Mouse (Mus musculus): ENCODE data around the gene Efs. TPM values are rescaled to one million over a fixed set of nuclear protein-coding genes. Genes with fewer than 3 reads are reported as not detected.
"Not testable (repeated sequence)": the region's sequence is repeated elsewhere in the genome, so short reads cannot be mapped to it uniquely, and the experiment has no call there.

Efs gene
- polyA plus RNA-seq, 1 experiment from 2014 or later, result 15.6 TPM

DNA sequence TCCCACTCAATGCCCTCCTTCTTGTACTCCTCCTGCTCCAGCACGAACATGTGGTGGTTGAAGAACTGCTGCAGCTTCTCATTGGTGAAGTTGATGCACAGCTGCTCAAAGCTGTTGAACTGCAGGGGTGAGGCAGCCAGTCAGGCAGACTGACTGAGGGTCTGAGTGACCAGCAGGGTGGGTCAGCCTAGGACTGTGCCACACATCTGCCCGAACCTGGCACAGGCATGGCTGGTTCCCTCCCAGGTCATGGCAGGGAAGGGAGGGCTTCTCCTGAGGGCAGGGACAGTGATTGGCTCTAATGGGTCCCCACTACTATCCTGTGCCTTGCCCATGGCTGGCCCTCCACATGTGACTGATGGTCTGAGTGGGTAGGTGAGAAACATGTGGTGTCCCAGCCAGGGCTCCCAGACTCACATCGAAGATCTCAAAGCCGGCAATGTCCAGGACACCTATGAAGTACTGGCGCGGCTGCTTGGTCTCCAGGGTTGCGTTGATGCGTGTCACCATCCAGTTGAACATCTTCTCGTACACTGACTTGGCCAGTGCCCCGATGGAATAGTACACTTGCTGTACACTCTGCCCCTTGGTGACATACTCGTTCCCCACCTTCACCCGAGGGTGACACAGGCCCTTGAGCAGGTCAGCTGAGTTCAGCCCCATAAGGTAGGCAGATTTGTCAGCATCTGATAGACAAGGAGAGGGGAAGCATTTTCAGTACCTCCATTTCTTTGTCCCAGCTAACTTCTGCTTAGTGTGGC, 34.1 kb upstream of the Efs start:
- not testable (repeated sequence) for H3K27me3 ChIP-seq; H3K36me3 ChIP-seq; H3K4me3 ChIP-seq; H3K27ac ChIP-seq; H3K4me1 ChIP-seq (replicated peaks); H3K9ac ChIP-seq; ATAC-seq (ENCODE audit: low FRiP score); H3K4me2 ChIP-seq; H3K9me3 ChIP-seq
- 93% methylated on average over 12 of the region's 12 CpGs for WGBS

DNA sequence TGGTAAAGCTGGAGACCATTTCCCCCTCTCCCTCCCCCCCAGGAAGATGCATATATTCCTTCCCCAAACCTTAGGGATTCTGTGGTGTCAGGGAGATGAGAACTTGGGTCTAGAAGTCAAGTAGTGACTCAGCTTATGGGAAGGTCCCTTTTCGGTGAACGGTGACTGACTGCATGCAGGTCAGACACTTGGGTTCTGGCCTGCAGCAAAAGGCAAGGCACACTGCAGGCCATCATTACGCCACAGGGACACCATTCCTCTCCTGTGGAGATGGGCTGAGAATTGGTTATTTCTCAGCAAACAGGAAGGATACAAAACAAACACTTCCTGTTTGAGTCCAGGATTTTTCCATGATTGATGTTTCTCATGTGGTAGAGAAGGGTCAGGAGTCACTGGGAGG, 33.3 kb upstream of the Efs start:
- no peaks in the 10 kb centered on the region for H3K27me3 ChIP-seq
- H3K4me3 ChIP-seq, result no peak overlapping the region

DNA sequence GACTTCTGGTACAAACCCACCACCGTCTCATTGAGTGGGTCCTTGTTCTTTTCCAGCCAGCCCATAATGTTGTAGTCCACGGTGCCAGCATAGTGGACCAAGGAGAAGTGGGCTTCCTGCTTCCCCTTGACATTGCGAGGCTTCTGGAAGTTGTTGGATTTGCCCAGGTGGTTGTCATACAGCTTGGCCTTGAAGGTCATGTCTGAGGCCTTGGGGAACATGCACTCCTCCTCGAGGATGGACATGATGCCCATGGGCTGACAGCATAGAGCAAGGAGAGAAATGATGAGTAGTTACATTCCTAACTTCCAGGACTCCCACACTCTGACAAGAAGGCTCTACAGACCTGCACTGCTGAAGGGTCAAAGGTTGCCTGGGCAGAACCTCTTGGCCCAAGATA, 32.6 kb upstream of the Efs start:
- 82% methylated on average over 4 of the region's 4 CpGs for WGBS
- H3K27me3 ChIP-seq, result no peaks in the 10 kb centered on the region
- H3K4me2 ChIP-seq, result no peak overlapping the region
- no peak overlapping the region for H3K9ac ChIP-seq
- no peak for ATAC-seq (ENCODE audit: low FRiP score)
- H3K27ac ChIP-seq, result no peak overlapping the region
- H3K9me3 ChIP-seq, result no peaks in the 10 kb centered on the region
- H3K36me3 ChIP-seq, result no peaks in the 10 kb centered on the region
- H3K4me3 ChIP-seq, result no peak overlapping the region
- H3K4me1 ChIP-seq (replicated peaks), result no peaks in the 10 kb centered on the region

More for the DNA sequence above, 33.3 kb upstream of the Efs start:
- WGBS, result 87% methylated on average over 3 of the region's 3 CpGs
- no peak overlapping the region for H3K9ac ChIP-seq
- H3K4me1 ChIP-seq (replicated peaks), result no peaks in the 10 kb centered on the region
- no peaks in the 10 kb centered on the region for H3K9me3 ChIP-seq
- no peak for ATAC-seq (ENCODE audit: low FRiP score)
- no peak overlapping the region for H3K27ac ChIP-seq
- no peak overlapping the region for H3K4me2 ChIP-seq
- H3K36me3 ChIP-seq, result no peaks in the 10 kb centered on the region

DNA sequence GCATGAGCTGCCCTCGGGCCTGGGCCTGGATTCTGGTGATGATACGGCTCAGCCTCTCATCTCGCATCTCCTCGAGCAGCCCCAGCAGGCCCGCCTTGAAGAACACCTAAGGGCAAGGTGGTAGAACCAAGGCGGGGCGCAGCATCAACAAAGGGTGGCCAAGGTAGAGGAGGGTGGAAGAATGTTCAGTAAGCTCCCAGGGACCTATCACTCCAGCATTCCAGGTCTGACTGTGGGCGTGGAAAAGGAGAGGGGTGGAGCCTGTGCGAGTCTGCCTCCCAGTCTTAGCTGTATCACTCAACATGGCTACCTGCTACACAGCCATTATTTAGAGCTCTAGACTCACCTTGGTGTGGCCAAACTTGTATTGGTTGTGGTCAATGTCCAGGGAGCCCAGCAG, 30.6 kb upstream of the Efs start:
- Histone ChIP-seq H3K36me3 (no peaks in the 10 kb centered on the region), H3K4me2 (no peak overlapping the region), H3K9ac (no peak overlapping the region), H3K27ac (no peak overlapping the region), H3K4me3 (no peak overlapping the region), H3K9me3 (no peaks in the 10 kb centered on the region), H3K4me1 (replicated peaks) (no peaks in the 10 kb centered on the region), H3K27me3 (no peaks in the 10 kb centered on the region)
- ATAC-seq (ENCODE audit: low FRiP score), result no peak
- 91% methylated on average over 9 of the region's 9 CpGs for WGBS

DNA sequence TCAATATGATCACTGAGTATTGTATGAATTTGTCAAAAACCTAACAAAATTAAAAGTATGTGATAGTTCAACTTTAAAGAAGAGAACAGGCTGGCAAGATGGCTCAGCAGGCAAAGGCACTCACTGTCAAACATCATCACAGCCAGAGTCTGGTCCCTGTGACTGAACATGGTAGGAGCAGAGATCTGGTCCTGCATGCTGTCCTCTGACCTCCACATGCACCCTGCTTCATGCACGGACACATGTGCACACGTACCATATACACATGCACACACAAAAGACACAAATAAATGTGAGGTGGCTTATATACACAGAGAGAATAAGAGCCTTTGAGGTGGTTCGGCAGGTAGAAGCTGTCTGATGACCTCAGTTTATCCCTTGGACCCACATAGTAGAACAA, 29.6 kb upstream of the Efs start:
- H3K36me3 ChIP-seq, result no peaks in the 10 kb centered on the region
- H3K4me2 ChIP-seq, result no peak overlapping the region
- no peaks in the 10 kb centered on the region for H3K27me3 ChIP-seq
- 96% methylated on average over 3 of the region's 3 CpGs for WGBS
- no peak for ATAC-seq (ENCODE audit: low FRiP score)
- no peaks in the 10 kb centered on the region for H3K9me3 ChIP-seq
- no peaks in the 10 kb centered on the region for H3K4me1 ChIP-seq (replicated peaks)
- H3K4me3 ChIP-seq, result no peak overlapping the region
- H3K27ac ChIP-seq, result no peak overlapping the region
- H3K9ac ChIP-seq, result no peak overlapping the region

DNA sequence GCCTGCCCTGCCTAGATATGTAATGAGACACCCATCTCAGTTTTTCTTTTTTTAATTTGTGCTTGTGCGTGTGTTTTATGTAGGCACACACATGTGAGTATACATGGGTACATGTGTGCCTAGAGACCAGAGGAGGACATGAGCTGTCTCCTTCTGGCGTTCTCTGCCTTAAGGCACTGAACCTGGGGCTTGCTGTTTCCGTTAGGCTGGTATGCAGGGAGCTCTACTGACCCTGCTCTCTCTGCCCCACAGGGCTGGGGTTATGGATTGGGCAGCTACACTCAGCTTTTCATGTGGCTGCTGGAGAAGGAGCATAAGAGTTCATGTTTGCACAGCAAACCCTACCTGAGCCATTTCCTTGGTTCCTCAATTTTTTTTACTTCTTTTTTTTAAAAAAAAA, 28.5 kb upstream of the Efs start:
- H3K36me3 ChIP-seq, result no peaks in the 10 kb centered on the region
- H3K27ac ChIP-seq, result no peak overlapping the region
- H3K9me3 ChIP-seq, result no peaks in the 10 kb centered on the region
- H3K4me1 ChIP-seq (replicated peaks), result no peaks in the 10 kb centered on the region
- 0 out of 2 replicates have a peak, but pooled peaks cover 5% of the 10 kb centered on the region for H3K27me3 ChIP-seq
- H3K9ac ChIP-seq, result no peak overlapping the region
- H3K4me3 ChIP-seq, result no peak overlapping the region
- WGBS, result 82% methylated on average over 3 of the region's 3 CpGs
- no peak for ATAC-seq (ENCODE audit: low FRiP score)
- no peak overlapping the region for H3K4me2 ChIP-seq

DNA sequence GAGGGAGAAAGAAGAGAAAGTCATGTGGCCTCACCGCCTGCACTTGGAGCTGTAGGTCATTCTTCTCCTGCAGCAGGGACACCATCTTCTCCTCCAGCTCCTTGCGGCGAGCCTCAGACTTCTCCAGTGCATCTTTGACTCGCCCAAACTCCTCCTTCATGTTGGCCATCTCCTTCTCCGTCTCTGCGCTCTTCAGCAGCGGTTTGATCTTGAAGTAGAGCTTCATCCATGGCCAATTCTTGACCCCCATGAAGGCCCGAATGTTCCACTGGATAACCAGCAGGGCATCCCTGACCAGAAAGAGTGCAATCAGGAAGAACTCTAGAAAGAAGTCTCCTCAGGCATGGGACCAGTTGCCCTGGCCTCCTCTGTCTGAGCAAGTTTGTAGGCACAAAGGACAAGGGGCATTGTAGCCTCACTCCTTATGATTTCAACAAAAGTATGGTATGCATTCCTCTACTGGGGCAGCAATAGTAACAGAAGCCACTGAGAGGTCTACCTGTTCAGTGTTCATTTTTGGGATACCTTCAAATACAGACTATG, 27.8 kb upstream of the Efs start:
- Histone ChIP-seq H3K4me2 (no peak overlapping the region), H3K4me1 (replicated peaks) (no peaks in the 10 kb centered on the region), H3K9me3 (no peaks in the 10 kb centered on the region), H3K27ac (no peak overlapping the region), H3K36me3 (no peaks in the 10 kb centered on the region), H3K4me3 (no peak overlapping the region), H3K9ac (no peak overlapping the region), H3K27me3 (0 out of 2 replicates have a peak, but pooled peaks cover 5% of the 10 kb centered on the region)
- 96% methylated on average over 8 of the region's 8 CpGs for WGBS
- no peak for ATAC-seq (ENCODE audit: low FRiP score)

DNA sequence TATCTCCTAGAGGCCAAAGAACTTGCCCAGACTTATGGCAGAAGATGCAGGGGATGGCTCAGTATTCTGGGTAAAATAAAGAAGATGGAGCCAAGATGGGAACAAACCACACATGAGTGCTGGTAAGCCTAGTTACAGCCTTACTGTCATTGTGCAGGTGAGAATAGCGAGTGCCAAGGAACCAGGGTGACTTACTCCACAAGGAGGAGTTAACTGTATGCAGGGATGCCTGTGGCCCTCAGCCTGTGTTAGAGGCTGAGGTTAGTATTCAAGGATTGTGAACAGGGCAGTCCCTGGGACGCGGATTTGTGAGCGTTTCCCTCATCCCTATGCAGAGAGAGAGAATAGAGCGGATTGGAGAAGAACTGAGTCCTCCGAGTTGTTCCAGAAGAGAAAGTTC, 25.7 kb upstream of the Efs start:
- Histone ChIP-seq H3K4me1 (replicated peaks) (no peaks in the 10 kb centered on the region), H3K9ac (no peak overlapping the region), H3K4me2 (no peak overlapping the region), H3K4me3 (no peak overlapping the region), H3K36me3 (no peaks in the 10 kb centered on the region), H3K9me3 (no peaks in the 10 kb centered on the region), H3K27me3 (0 out of 2 replicates have a peak, but pooled peaks cover 5% of the 10 kb centered on the region), H3K27ac (no peak overlapping the region)
- 84% methylated on average over 6 of the region's 6 CpGs for WGBS
- no peak for ATAC-seq (ENCODE audit: low FRiP score)

DNA sequence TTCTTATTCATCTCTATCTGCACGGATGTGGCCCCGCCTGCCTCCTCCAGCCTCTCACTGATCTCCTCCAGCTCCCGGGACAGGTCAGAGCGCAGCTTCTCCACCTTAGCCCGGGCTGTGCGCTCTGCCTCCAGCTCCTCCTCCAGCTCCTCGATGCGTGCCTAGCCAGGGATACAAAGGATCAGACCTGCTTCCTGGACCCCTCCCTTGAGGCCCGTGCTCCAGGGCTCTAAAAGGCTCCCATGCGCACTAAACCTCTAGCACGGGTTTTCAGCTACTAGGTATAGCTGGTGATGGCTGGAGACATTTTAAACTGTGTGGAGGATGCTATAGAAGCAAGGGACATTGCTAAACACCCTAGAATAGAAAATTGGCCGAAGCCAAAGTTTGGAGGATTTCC, 24.6 kb upstream of the Efs start:
- H3K4me3 ChIP-seq, result no peak overlapping the region
- no peak overlapping the region for H3K9ac ChIP-seq
- WGBS, result 66% methylated on average over 12 of the region's 12 CpGs
- H3K27ac ChIP-seq, result no peak overlapping the region
- H3K36me3 ChIP-seq, result no peaks in the 10 kb centered on the region
- no peaks in the 10 kb centered on the region for H3K9me3 ChIP-seq
- ATAC-seq (ENCODE audit: low FRiP score), result no peak
- H3K27me3 ChIP-seq, result 0 out of 2 replicates have a peak, but pooled peaks cover 5% of the 10 kb centered on the region
- no peaks in the 10 kb centered on the region for H3K4me1 ChIP-seq (replicated peaks)
- no peak overlapping the region for H3K4me2 ChIP-seq

DNA sequence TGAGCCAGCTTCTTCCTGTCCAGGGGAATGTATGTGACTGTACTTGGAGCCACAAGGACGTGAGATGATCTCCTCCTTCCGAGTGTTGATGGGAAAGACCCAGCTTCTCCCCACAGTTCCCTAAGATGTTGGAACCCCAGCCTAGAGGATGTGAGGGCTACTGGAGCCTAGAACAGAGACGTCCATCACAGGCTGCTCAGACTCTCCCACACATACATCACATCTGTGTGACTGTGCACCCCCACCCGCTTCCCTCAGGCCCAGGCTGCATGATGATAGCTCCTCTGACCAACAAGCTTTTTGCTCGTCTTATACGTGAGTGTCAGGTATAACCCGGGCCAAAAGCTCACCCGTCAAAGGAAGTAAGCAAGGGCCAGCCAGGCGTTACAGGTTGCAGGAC, 22.9 kb upstream of the Efs start:
- Histone ChIP-seq H3K9me3 (no peaks in the 10 kb centered on the region), H3K36me3 (no peaks in the 10 kb centered on the region), H3K4me3 (no peak overlapping the region), H3K27me3 (0 out of 2 replicates have a peak, but pooled peaks cover 5% of the 10 kb centered on the region), H3K27ac (no peak overlapping the region), H3K4me2 (no peak overlapping the region), H3K9ac (no peak overlapping the region), H3K4me1 (replicated peaks) (no peaks in the 10 kb centered on the region)
- no peak for ATAC-seq (ENCODE audit: low FRiP score)
- WGBS, result 89% methylated on average over 9 of the region's 9 CpGs

DNA sequence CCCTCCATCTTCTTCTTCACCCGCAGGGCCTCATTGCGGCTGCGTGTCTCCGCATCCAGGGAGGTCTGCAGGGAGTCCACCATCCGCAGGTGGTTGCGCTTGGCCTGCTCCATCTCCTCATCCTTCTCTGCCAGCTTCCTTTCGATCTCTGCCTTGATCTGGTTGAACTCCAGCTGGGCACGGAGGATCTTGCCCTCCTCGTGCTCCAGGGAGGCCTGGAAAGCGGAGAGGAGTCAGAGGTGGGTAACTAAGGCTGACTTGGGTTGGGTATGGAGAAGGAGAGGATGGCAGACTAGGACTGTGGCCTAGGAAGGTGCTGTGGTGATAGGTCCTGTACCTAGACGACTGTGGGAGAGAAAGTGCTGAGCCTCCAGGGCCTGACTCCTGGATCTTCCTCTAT, 21.1 kb upstream of the Efs start:
- H3K36me3 ChIP-seq; H3K9me3 ChIP-seq; H3K27ac ChIP-seq; H3K4me2 ChIP-seq; ATAC-seq (ENCODE audit: low FRiP score); H3K4me1 ChIP-seq (replicated peaks); H3K9ac ChIP-seq; H3K4me3 ChIP-seq; H3K27me3 ChIP-seq: not testable (repeated sequence)
- 89% methylated on average over 11 of the region's 11 CpGs for WGBS

DNA sequence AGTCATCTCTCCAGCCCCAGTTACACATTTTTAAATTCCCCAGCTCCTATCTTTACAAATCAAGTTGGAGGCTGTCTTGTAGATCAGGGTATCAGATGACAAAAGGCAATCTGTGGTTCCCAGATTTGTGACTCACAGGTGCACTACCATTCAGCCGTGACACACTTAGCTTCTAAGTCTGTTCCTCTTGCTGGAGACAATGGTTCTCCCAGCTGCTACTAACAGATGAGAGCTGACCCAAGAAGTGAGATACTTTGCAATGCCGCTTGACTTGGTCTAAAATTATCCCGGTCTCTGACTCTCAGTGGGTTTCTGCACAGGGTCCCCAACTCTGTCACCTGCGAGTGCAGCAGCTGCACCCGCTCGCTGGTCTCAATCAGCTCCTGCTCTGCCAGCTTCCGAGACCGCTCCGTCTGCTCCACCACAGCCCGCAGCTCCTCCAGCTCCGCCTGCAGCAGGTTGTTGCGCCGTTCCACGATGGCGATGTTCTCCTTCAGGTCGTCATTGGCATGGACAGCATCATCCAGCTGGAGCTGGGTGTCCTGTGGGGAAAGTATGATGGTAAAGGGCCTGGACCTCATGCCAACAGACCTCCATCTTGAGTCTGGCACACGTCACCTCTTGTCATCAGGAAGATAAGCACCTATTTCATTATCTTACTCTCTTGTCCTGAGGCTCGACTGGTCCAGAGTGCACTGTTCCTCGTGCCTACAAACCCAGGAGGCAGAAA, 20.2 kb upstream of the Efs start:
- Histone ChIP-seq H3K9me3 (no peaks in the 10 kb centered on the region), H3K4me3 (no peak overlapping the region), H3K9ac (no peak overlapping the region), H3K4me2 (no peak overlapping the region), H3K27ac (no peak overlapping the region), H3K36me3 (no peaks in the 10 kb centered on the region), H3K4me1 (replicated peaks) (no peaks in the 10 kb centered on the region), H3K27me3 (0 out of 2 replicates have a peak, but pooled peaks cover 7% of the 10 kb centered on the region)
- WGBS, result 84% methylated on average over 19 of the region's 19 CpGs
- ATAC-seq (ENCODE audit: low FRiP score), result no peak
